Mouse (Mus musculus) limb, embryonic 14.5 days (tissue): ENCODE results near the gene Cdca3. TPM values are rescaled to one million over a fixed set of nuclear protein-coding genes. Genes with fewer than 3 reads are reported as not detected.

Experiments used
- ATAC-seq: fragments of 200-750 bp; cut with Nextera tagmentation; 2 replicates; pipeline ENCODE4 v1.8.0; 2017; ENCODE audit warnings: low read depth, moderate number of reproducible peaks, moderate TSS enrichment; ENCODE audit not compliant: low FRiP score
- DNase-seq: peaks from one replicate; pipeline ENCODE4 v3.0.0-alpha.2; 2015; ENCODE audit warnings: low spot score
- H3K27ac ChIP-seq: fragments of 300-500 bp; sonication (generic); replicated peaks from 2 replicates; pipeline ENCODE4 v1.5.1; 2014; ENCODE audit warnings: low read depth, mild to moderate bottlenecking, low read length, moderate library complexity, mixed read lengths
- H3K27me3 ChIP-seq: fragments of 300-500 bp; sonication (generic); 2 replicates; pipeline ENCODE4 v1.6.1; 2014; ENCODE audit warnings: low read length, mixed read lengths; ENCODE audit not compliant: control insufficient read depth, insufficient read depth
- H3K36me3 ChIP-seq: fragments of 300-500 bp; sonication (generic); 2 replicates; pipeline ENCODE4 v1.6.1; 2014; ENCODE audit warnings: mild to moderate bottlenecking, low read length, moderate library complexity, mixed read lengths; ENCODE audit not compliant: control insufficient read depth, insufficient read depth
- H3K4me1 ChIP-seq: fragments of 300-500 bp; sonication (generic); 2 replicates; pipeline ENCODE4 v1.6.1; 2014; ENCODE audit warnings: antibody characterized with exemption, low read length, mixed read lengths; ENCODE audit not compliant: control insufficient read depth, insufficient read depth
- H3K4me2 ChIP-seq: fragments of 300-500 bp; sonication (generic); replicated peaks from 2 replicates; pipeline ENCODE4 v1.6.1; 2014; ENCODE audit warnings: low read depth, mild to moderate bottlenecking, low read length, moderate library complexity; ENCODE audit not compliant: severe bottlenecking
- H3K4me3 ChIP-seq: fragments of 300-500 bp; sonication (generic); replicated peaks from 2 replicates; pipeline ENCODE4 v1.5.1; 2014; ENCODE audit warnings: low read length
- H3K9ac ChIP-seq: fragments of 300-500 bp; sonication (generic); 2 replicates; pipeline ENCODE4 v1.6.1; 2014; ENCODE audit warnings: mild to moderate bottlenecking, low read depth, low read length, moderate library complexity; ENCODE audit not compliant: severe bottlenecking
- H3K9me3 ChIP-seq: fragments of 300-500 bp; sonication (generic); 2 replicates; pipeline ENCODE4 v1.6.1; 2016; ENCODE audit warnings: low read length; ENCODE audit not compliant: control insufficient read depth
- POLR2A ChIP-seq: fragments of 200-500 bp; IDR thresholded peaks from 2 replicates; pipeline ENCODE4 v1.8.0; 2012; ENCODE audit warnings: inconsistent platforms, mild to moderate bottlenecking, moderate library complexity, borderline replicate concordance; ENCODE audit not compliant: insufficient read depth, insufficient read length; ENCODE audit errors: extremely low read depth
- WGBS: fragments of 180-500 bp; shearing (Covaris S2); extraction: QIAGEN DNeasy Blood & Tissue Kit; methylation state at CpG from one replicate; pipeline ENCODE4 v1.1.7; 2014; 5-methylcytosine and 5-hydroxymethylcytosine counted together
- polyA plus RNA-seq, 2 experiments: library from polyadenylated mRNA; depleted of rRNA in 1 of 2; stranded (reverse) in 1 of 2; unstranded in 1 of 2; fragments of >200 nt; fragmentation: Nextera tagmentation in 1 of 2; extraction: Ambion mirVana in 1 of 2; gene quantifications; 2 replicates each; pipeline versions ENCODE4 v1.2.1 to v1.2.3; 2012 to 2014

Gene Cdca3
- polyA plus RNA-seq, 2 experiments = 128 to 141 TPM

DNA sequence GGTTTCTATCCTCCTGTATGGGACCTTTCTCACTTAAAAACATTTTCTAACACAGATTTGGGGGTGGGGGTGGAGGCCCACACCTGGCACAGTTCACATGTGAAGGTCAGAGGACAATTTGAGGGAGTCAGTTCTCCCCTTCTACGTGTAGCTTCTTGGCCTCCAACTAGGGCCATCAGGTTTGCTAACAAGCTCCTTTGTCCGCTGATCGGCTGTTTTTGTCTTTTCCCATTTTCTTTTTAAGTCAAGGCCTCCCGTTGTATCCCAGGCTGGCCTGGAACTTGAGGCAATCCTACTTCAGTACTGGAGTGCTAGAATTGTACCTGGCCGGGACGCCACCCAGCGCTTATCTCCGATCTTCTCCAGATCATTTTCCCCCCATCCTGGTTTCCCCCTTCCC is 2.3 kb downstream of the Cdca3 start:
- WGBS = 89% methylated on average over 8 of the region's 8 CpGs
- Histone ChIP-seq H3K27me3 (no peaks in the 10 kb centered on the region), H3K9ac (0 out of 2 replicates have a peak overlapping the region, but pooled peaks have one; percentile 25), H3K4me2 (0 out of 2 replicates have a peak overlapping the region, but pooled peaks have one; percentile 90), H3K4me3 (no peak overlapping the region), H3K4me1 (peaks cover 9% of the 10 kb centered on the region; the same call in 1 of the 2 replicates), H3K9me3 (no peaks in the 10 kb centered on the region), H3K27ac (no peak overlapping the region), H3K36me3 (peaks cover 31% of the 10 kb centered on the region)
- no peak for DNase-seq
- no peak for TF ChIP-seq POLR2A
- no peak for ATAC-seq

GRCm38 (mm10) chr6:124834512-124835081 is 5.2 kb downstream of the Cdca3 start:
- Histone ChIP-seq H3K27me3 (no peaks in the 10 kb centered on the region), H3K4me3 (no peak overlapping the region), H3K36me3 (peaks cover 31% of the 10 kb centered on the region), H3K4me1 (peaks cover 6% of the 10 kb centered on the region; the same call in 1 of the 2 replicates), H3K9ac (no peak overlapping the region), H3K9me3 (no peaks in the 10 kb centered on the region), H3K27ac (no peak overlapping the region), H3K4me2 (no peak overlapping the region)
- no peak for TF ChIP-seq POLR2A
- DNase-seq (no peak), ATAC-seq (no peak)
- WGBS = 84% methylated on average over 6 of the region's 6 CpGs

DNA sequence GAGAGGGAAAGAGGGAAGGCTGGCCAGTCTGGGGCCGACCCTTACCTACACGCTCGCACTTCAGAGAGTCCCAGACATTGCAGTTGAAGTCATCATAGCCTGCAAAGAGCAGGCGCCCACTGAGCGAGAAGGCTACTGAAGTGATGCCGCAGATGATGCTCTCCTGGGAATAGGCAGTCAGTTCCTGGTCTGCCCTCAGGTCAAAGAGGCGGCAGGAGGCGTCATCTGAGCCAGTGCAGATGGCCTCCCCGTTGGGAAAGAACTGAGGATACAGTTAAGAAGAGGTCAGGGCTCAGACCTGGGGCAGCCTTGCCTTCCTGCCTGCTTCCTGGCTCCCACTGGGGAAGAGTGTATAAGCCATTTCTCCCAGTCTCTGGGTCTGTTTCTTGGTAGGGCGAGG is 6.2 kb downstream of the Cdca3 start:
- H3K9ac ChIP-seq = no peak overlapping the region
- H3K9me3 ChIP-seq = no peaks in the 10 kb centered on the region
- no peak for DNase-seq
- H3K4me2 ChIP-seq = no peak overlapping the region
- ATAC-seq = no peak
- no peaks in the 10 kb centered on the region for H3K27me3 ChIP-seq
- WGBS = 32% methylated on average over 10 of the region's 10 CpGs
- peaks cover 31% of the 10 kb centered on the region for H3K36me3 ChIP-seq
- H3K27ac ChIP-seq = no peak overlapping the region
- H3K4me3 ChIP-seq = no peak overlapping the region
- peaks cover 10% of the 10 kb centered on the region for H3K4me1 ChIP-seq
- TF ChIP-seq POLR2A = no peak

GRCm38 (mm10) chr6:124836411-124836810 is 7.1 kb downstream of the Cdca3 start:
- Histone ChIP-seq H3K4me2 (no peak overlapping the region), H3K4me3 (no peak overlapping the region), H3K36me3 (peaks cover 34% of the 10 kb centered on the region), H3K27ac (no peak overlapping the region), H3K27me3 (no peaks in the 10 kb centered on the region), H3K4me1 (peaks cover 7% of the 10 kb centered on the region; the same call in 1 of the 2 replicates), H3K9ac (no peak overlapping the region; the same call in 1 of the 2 replicates), H3K9me3 (no peaks in the 10 kb centered on the region)
- TF ChIP-seq POLR2A = no peak
- WGBS = 71% methylated on average over 7 of the region's 7 CpGs
- DNase-seq (no peak), ATAC-seq (no peak)

DNA sequence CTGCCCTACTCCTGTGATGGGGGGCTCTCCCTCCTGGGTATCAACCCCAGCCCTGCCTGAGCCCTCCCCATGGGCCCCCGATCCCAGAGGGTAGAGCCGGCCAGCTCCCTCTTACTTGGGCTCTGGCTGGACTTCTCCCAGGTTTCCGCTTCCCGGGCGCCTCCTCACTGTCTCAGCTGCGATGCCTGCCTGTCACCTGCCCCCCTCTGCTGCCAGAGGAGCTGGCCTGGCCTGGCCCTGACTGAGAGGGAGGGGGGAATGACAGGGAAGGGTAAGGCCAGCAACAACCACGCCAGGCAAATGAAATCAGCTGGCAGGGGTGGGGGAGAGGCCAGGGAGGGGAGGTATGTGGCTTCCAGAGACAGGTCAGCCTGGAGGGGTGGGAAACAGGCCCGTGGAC is 10.5 kb downstream of the Cdca3 start:
- peak; percentile 5; the same call in 1 of the 2 replicates for ATAC-seq
- DNase-seq = no peak
- Histone ChIP-seq H3K4me1 (peaks cover 7% of the 10 kb centered on the region; the same call in 1 of the 2 replicates), H3K9me3 (no peaks in the 10 kb centered on the region), H3K4me3 (no peak overlapping the region), H3K36me3 (peaks cover 30% of the 10 kb centered on the region), H3K4me2 (no peak overlapping the region), H3K27me3 (no peaks in the 10 kb centered on the region), H3K27ac (no peak overlapping the region), H3K9ac (peak overlapping the region; percentile 21; the same call in 1 of the 2 replicates)
- 8% methylated on average over 8 of the region's 8 CpGs for WGBS
- no peak for TF ChIP-seq POLR2A
